Mouse (Mus musculus) heart, embryonic 11.5 days (tissue): ENCODE measurements at regions not wholly inside any gene's neighbourhood (a gene's known extent, or its start where the extent isn't known, plus 50 kb on each side); places are given as distances from the start of the nearest gene placed in this dataset.

Source experiments
- ATAC-seq: fragments of 200-750 bp; cut with Nextera tagmentation; replicated peaks from 2 replicates; pipeline ENCODE4 v1.8.0; 2017; ENCODE audit warnings: moderate library complexity; ENCODE audit not compliant: insufficient number of reproducible peaks, low FRiP score, low TSS enrichment
- H3K27ac ChIP-seq: fragments of 300-500 bp; sonication (generic); 2 replicates; pipeline ENCODE4 v1.5.1; 2014; ENCODE audit warnings: mild to moderate bottlenecking, low read depth, low read length
- H3K27me3 ChIP-seq: fragments of 300-500 bp; sonication (generic); 2 replicates; pipeline ENCODE4 v1.6.1; 2014; ENCODE audit warnings: mild to moderate bottlenecking, low read length, mixed read lengths; ENCODE audit not compliant: control insufficient read depth, insufficient read depth
- H3K36me3 ChIP-seq: fragments of 300-500 bp; sonication (generic); 2 replicates; pipeline ENCODE4 v1.6.1; 2014; ENCODE audit warnings: mild to moderate bottlenecking, low read length, moderate library complexity, mixed read lengths; ENCODE audit not compliant: control insufficient read depth, insufficient read depth
- H3K4me1 ChIP-seq: fragments of 300-500 bp; sonication (generic); 2 replicates; pipeline ENCODE4 v1.6.1; 2014; ENCODE audit warnings: low read length; ENCODE audit not compliant: control insufficient read depth, insufficient read depth
- H3K4me2 ChIP-seq: fragments of 300-500 bp; sonication (generic); 2 replicates; pipeline ENCODE4 v1.6.1; 2014; ENCODE audit warnings: mild to moderate bottlenecking, moderate library complexity
- H3K4me3 ChIP-seq: fragments of 300-500 bp; sonication (generic); 2 replicates; pipeline ENCODE4 v1.5.1; 2014; ENCODE audit warnings: low read depth, low read length
- H3K9ac ChIP-seq: fragments of 300-500 bp; sonication (generic); 2 replicates; pipeline ENCODE4 v1.6.1; 2014; ENCODE audit warnings: mild to moderate bottlenecking, low read depth, low read length, moderate library complexity
- H3K9me3 ChIP-seq: fragments of 300-500 bp; sonication (generic); replicated peaks from 2 replicates; pipeline ENCODE4 v1.6.1; 2016; ENCODE audit warnings: low read length; ENCODE audit not compliant: control insufficient read depth
- WGBS: fragments of 180-500 bp; shearing (Covaris S2); extraction: QIAGEN DNeasy Blood & Tissue Kit; methylation state at CpG from one replicate; pipeline ENCODE4 v1.1.7; 2014; ENCODE audit not compliant: insufficient replicate concordance; 5-methylcytosine and 5-hydroxymethylcytosine counted together

- no peak overlapping the region for H3K4me3 ChIP-seq
- WGBS = 88% methylated on average over 4 of the region's 4 CpGs
- H3K27ac ChIP-seq = no peak overlapping the region
- no peaks in the 10 kb centered on the region for H3K27me3 ChIP-seq
- no peaks in the 10 kb centered on the region for H3K36me3 ChIP-seq
- 0 out of 2 replicates have a peak, but pooled peaks cover 4% of the 10 kb centered on the region for H3K4me1 ChIP-seq
- H3K4me2 ChIP-seq = no peak overlapping the region
- H3K9ac ChIP-seq = no peak overlapping the region
- H3K9me3 ChIP-seq = no peaks in the 10 kb centered on the region
- ATAC-seq = no peak
Observed at GRCm38 (mm10) chr16:22723333-22723732, 66.3 kb upstream of the Dgkg start.

- no peak for ATAC-seq
- 55% methylated on average over 4 of the region's 4 CpGs for WGBS
- Histone ChIP-seq H3K27me3 (no peaks in the 10 kb centered on the region), H3K36me3 (no peaks in the 10 kb centered on the region), H3K4me1 (0 out of 2 replicates have a peak, but pooled peaks cover 4% of the 10 kb centered on the region), H3K4me3 (no peak overlapping the region), H3K9ac (no peak overlapping the region), H3K9me3 (no peaks in the 10 kb centered on the region), H3K27ac (no peak overlapping the region), H3K4me2 (no peak overlapping the region)
Observed at GRCm38 (mm10) chr16:22719791-22720190, 62.8 kb upstream of the Dgkg start.

GRCm38 (mm10) chr16:22719304-22719703 is 62.3 kb upstream of the Dgkg start:
- no peaks in the 10 kb centered on the region for H3K9me3 ChIP-seq
- H3K27ac ChIP-seq = no peak overlapping the region
- H3K9ac ChIP-seq = no peak overlapping the region
- H3K4me2 ChIP-seq = no peak overlapping the region
- WGBS = 35% methylated on average over 7 of the region's 7 CpGs
- ATAC-seq = no peak
- 0 out of 2 replicates have a peak, but pooled peaks cover 4% of the 10 kb centered on the region for H3K4me1 ChIP-seq
- no peak overlapping the region for H3K4me3 ChIP-seq
- H3K27me3 ChIP-seq = no peaks in the 10 kb centered on the region
- H3K36me3 ChIP-seq = no peaks in the 10 kb centered on the region

- H3K4me2 ChIP-seq = no peak overlapping the region
- H3K9ac ChIP-seq = no peak overlapping the region
- H3K36me3 ChIP-seq = no peaks in the 10 kb centered on the region
- no peak overlapping the region for H3K4me3 ChIP-seq
- H3K4me1 ChIP-seq = 0 out of 2 replicates have a peak, but pooled peaks cover 4% of the 10 kb centered on the region
- 42% methylated on average over 2 of the region's 2 CpGs for WGBS
- ATAC-seq = no peak
- no peak overlapping the region for H3K27ac ChIP-seq
- no peaks in the 10 kb centered on the region for H3K27me3 ChIP-seq
- no peaks in the 10 kb centered on the region for H3K9me3 ChIP-seq
Observed at GRCm38 (mm10) chr16:22717462-22717861, 60.4 kb upstream of the Dgkg start.

GRCm38 (mm10) chr16:22716306-22716830 is 59.3 kb upstream of the Dgkg start:
- Histone ChIP-seq H3K27ac (no peak overlapping the region), H3K9me3 (no peaks in the 10 kb centered on the region), H3K4me2 (no peak overlapping the region), H3K4me1 (0 out of 2 replicates have a peak, but pooled peaks cover 4% of the 10 kb centered on the region), H3K36me3 (no peaks in the 10 kb centered on the region), H3K9ac (no peak overlapping the region), H3K4me3 (no peak overlapping the region), H3K27me3 (no peaks in the 10 kb centered on the region)
- WGBS = 86% methylated on average over 8 of the region's 8 CpGs
- no peak for ATAC-seq

GRCm38 (mm10) chr16:22714315-22714714 is 57.3 kb upstream of the Dgkg start:
- H3K36me3 ChIP-seq = no peaks in the 10 kb centered on the region
- no peak overlapping the region for H3K4me3 ChIP-seq
- no peak overlapping the region for H3K9ac ChIP-seq
- no peaks in the 10 kb centered on the region for H3K9me3 ChIP-seq
- H3K27ac ChIP-seq = no peak overlapping the region
- H3K4me1 ChIP-seq = no peaks in the 10 kb centered on the region
- no peaks in the 10 kb centered on the region for H3K27me3 ChIP-seq
- no peak for ATAC-seq
- no peak overlapping the region for H3K4me2 ChIP-seq
- 74% methylated on average over 2 of the region's 2 CpGs for WGBS

GRCm38 (mm10) chr16:22708768-22709167 is 51.7 kb upstream of the Dgkg start:
- H3K4me2 ChIP-seq = no peak overlapping the region
- H3K4me1 ChIP-seq = peaks cover 7% of the 10 kb centered on the region; the same call in 1 of the 2 replicates
- H3K36me3 ChIP-seq = no peaks in the 10 kb centered on the region
- no peak overlapping the region for H3K27ac ChIP-seq
- ATAC-seq = no peak
- no peaks in the 10 kb centered on the region for H3K9me3 ChIP-seq
- no peak overlapping the region for H3K4me3 ChIP-seq
- 46% methylated on average over 9 of the region's 9 CpGs for WGBS
- H3K27me3 ChIP-seq = no peaks in the 10 kb centered on the region
- no peak overlapping the region for H3K9ac ChIP-seq
